Mouse (Mus musculus) forebrain, embryonic 15.5 days (tissue): ENCODE measurements around the gene Rnf41. TPM values are rescaled to one million over a fixed set of nuclear protein-coding genes. Genes with fewer than 3 reads are reported as not detected.
A peak's percentile ranks its signal among the peaks of the same experiment; 100 is the strongest.

Source experiments
- ATAC-seq: fragments of 200-750 bp; cut with Nextera tagmentation; replicated peaks from 2 replicates; pipeline ENCODE4 v1.8.0; 2017; ENCODE audit warnings: mild to moderate bottlenecking, moderate TSS enrichment, moderate library complexity
- H3K27ac ChIP-seq: fragments of 300-500 bp; sonication (generic); replicated peaks from 2 replicates; pipeline ENCODE4 v1.5.1; 2015; ENCODE audit warnings: mild to moderate bottlenecking, inconsistent platforms
- H3K27me3 ChIP-seq: fragments of 300-500 bp; sonication (generic); 2 replicates; pipeline ENCODE4 v1.6.1; 2015; ENCODE audit warnings: inconsistent platforms
- H3K36me3 ChIP-seq: fragments of 300-500 bp; sonication (generic); 2 replicates; pipeline ENCODE4 v1.6.1; 2015; ENCODE audit warnings: mild to moderate bottlenecking, inconsistent platforms
- H3K4me1 ChIP-seq: fragments of 300-500 bp; sonication (generic); 2 replicates; pipeline ENCODE4 v1.6.1; 2015; ENCODE audit warnings: inconsistent platforms
- H3K4me2 ChIP-seq: fragments of 300-500 bp; sonication (generic); replicated peaks from 2 replicates; pipeline ENCODE4 v1.6.1; 2015; ENCODE audit warnings: mild to moderate bottlenecking, inconsistent platforms
- H3K4me3 ChIP-seq: fragments of 300-500 bp; sonication (generic); 2 replicates; pipeline ENCODE4 v1.5.1; 2015; ENCODE audit warnings: mild to moderate bottlenecking, inconsistent platforms
- H3K9ac ChIP-seq: fragments of 300-500 bp; sonication (generic); replicated peaks from 2 replicates; pipeline ENCODE4 v1.6.1; 2015; ENCODE audit warnings: mild to moderate bottlenecking, inconsistent platforms
- H3K9me3 ChIP-seq: fragments of 300-500 bp; sonication (generic); 2 replicates; pipeline ENCODE4 v1.6.1; 2016; ENCODE audit warnings: inconsistent platforms
- WGBS: fragments of 180-500 bp; shearing (Covaris S2); methylation state at CpG from one replicate; pipeline ENCODE4 v1.1.7; 2015; ENCODE audit warnings: mixed read lengths; 5-methylcytosine and 5-hydroxymethylcytosine counted together
- polyA plus RNA-seq: library from polyadenylated mRNA; unstranded; fragments of >200 nt; fragmentation: Nextera tagmentation; extraction: Ambion mirVana; gene quantifications from 2 replicates; pipeline ENCODE4 v1.2.1, GENCODE M21; 2015

Gene Rnf41
- polyA plus RNA-seq, 1 experiment from 2014 or later, result 110 TPM

GRCm38 (mm10) chr10:128436376-128436775 is 24.9 kb downstream of the Rnf41 start:
- H3K9me3 ChIP-seq, result no peaks in the 10 kb centered on the region
- no peak overlapping the region for H3K4me3 ChIP-seq
- WGBS, result 88% methylated on average over 8 of the region's 8 CpGs
- H3K4me2 ChIP-seq, result no peak overlapping the region
- H3K27me3 ChIP-seq, result no peaks in the 10 kb centered on the region
- H3K27ac ChIP-seq, result no peak overlapping the region
- ATAC-seq, result no peak
- no peak overlapping the region for H3K9ac ChIP-seq
- H3K4me1 ChIP-seq, result no peaks in the 10 kb centered on the region
- H3K36me3 ChIP-seq, result peaks cover 84% of the 10 kb centered on the region

- peaks cover 68% of the 10 kb centered on the region for H3K36me3 ChIP-seq
- no peaks in the 10 kb centered on the region for H3K4me1 ChIP-seq
- H3K9ac ChIP-seq, result no peak overlapping the region
- H3K27ac ChIP-seq, result no peak overlapping the region
- no peaks in the 10 kb centered on the region for H3K27me3 ChIP-seq
- ATAC-seq, result no peak
- no peaks in the 10 kb centered on the region for H3K9me3 ChIP-seq
- H3K4me2 ChIP-seq, result no peak overlapping the region
- 79% methylated on average over 10 of the region's 10 CpGs for WGBS
- H3K4me3 ChIP-seq, result no peak overlapping the region
These were observed 27.3 kb downstream of the Rnf41 start for GRCm38 (mm10) chr10:128438675-128439279.

GRCm38 (mm10) chr10:128440407-128440806 is 28.9 kb downstream of the Rnf41 start:
- H3K36me3 ChIP-seq, result peaks cover 55% of the 10 kb centered on the region
- 64% methylated on average over 10 of the region's 10 CpGs for WGBS
- H3K9ac ChIP-seq, result no peak overlapping the region
- H3K4me2 ChIP-seq, result no peak overlapping the region
- no peaks in the 10 kb centered on the region for H3K27me3 ChIP-seq
- no peak for ATAC-seq
- H3K27ac ChIP-seq, result no peak overlapping the region
- H3K4me3 ChIP-seq, result no peak overlapping the region
- no peaks in the 10 kb centered on the region for H3K9me3 ChIP-seq
- no peaks in the 10 kb centered on the region for H3K4me1 ChIP-seq

- H3K9me3 ChIP-seq, result no peaks in the 10 kb centered on the region
- no peak overlapping the region for H3K27ac ChIP-seq
- H3K4me3 ChIP-seq, result no peak overlapping the region
- no peak overlapping the region for H3K9ac ChIP-seq
- H3K4me1 ChIP-seq, result no peaks in the 10 kb centered on the region
- ATAC-seq, result no peak
- H3K27me3 ChIP-seq, result no peaks in the 10 kb centered on the region
- no peak overlapping the region for H3K4me2 ChIP-seq
- WGBS, result 83% methylated on average over 10 of the region's 10 CpGs
- peaks cover 44% of the 10 kb centered on the region for H3K36me3 ChIP-seq
These were observed 30.1 kb downstream of the Rnf41 start for GRCm38 (mm10) chr10:128441324-128442119.

GRCm38 (mm10) chr10:128442718-128443117 is 31.3 kb downstream of the Rnf41 start:
- Histone ChIP-seq H3K4me2 (no peak overlapping the region), H3K27me3 (no peaks in the 10 kb centered on the region), H3K9ac (no peak overlapping the region), H3K36me3 (peaks cover 32% of the 10 kb centered on the region), H3K4me3 (no peak overlapping the region), H3K9me3 (no peaks in the 10 kb centered on the region), H3K4me1 (no peaks in the 10 kb centered on the region), H3K27ac (no peak overlapping the region)
- ATAC-seq, result no peak
- 84% methylated on average over 1 of the region's 1 CpGs for WGBS

GRCm38 (mm10) chr10:128444354-128444753 is 32.9 kb downstream of the Rnf41 start:
- Histone ChIP-seq H3K4me3 (no peak overlapping the region), H3K4me2 (no peak overlapping the region), H3K9ac (no peak overlapping the region), H3K27me3 (no peaks in the 10 kb centered on the region), H3K9me3 (no peaks in the 10 kb centered on the region), H3K27ac (no peak overlapping the region), H3K4me1 (no peaks in the 10 kb centered on the region), H3K36me3 (peaks cover 16% of the 10 kb centered on the region; the same call in 1 of the 2 replicates)
- no peak for ATAC-seq
- whole genome bisulfite sequencing, result 73% methylated on average over 6 of the region's 6 CpGs

GRCm38 (mm10) chr10:128445407-128445806 is 34.0 kb downstream of the Rnf41 start:
- Histone ChIP-seq H3K9me3 (no peaks in the 10 kb centered on the region), H3K27me3 (no peaks in the 10 kb centered on the region), H3K4me2 (no peak overlapping the region), H3K9ac (no peak overlapping the region), H3K27ac (no peak overlapping the region), H3K4me1 (no peaks in the 10 kb centered on the region), H3K4me3 (no peak overlapping the region), H3K36me3 (peaks cover 10% of the 10 kb centered on the region; the same call in 1 of the 2 replicates)
- 87% methylated on average over 4 of the region's 4 CpGs for WGBS
- ATAC-seq, result no peak

GRCm38 (mm10) chr10:128451014-128451413 is 39.6 kb downstream of the Rnf41 start:
- H3K4me3 ChIP-seq, result no peak overlapping the region
- no peaks in the 10 kb centered on the region for H3K4me1 ChIP-seq
- no peaks in the 10 kb centered on the region for H3K9me3 ChIP-seq
- H3K4me2 ChIP-seq, result no peak overlapping the region
- H3K36me3 ChIP-seq, result no peaks in the 10 kb centered on the region
- H3K27me3 ChIP-seq, result no peaks in the 10 kb centered on the region
- no peak for ATAC-seq
- no peak overlapping the region for H3K27ac ChIP-seq
- no peak overlapping the region for H3K9ac ChIP-seq
- 81% methylated on average over 6 of the region's 6 CpGs for WGBS

- no peak for ATAC-seq
- H3K4me1 ChIP-seq, result no peaks in the 10 kb centered on the region
- no peak overlapping the region for H3K4me3 ChIP-seq
- no peak overlapping the region for H3K4me2 ChIP-seq
- H3K36me3 ChIP-seq, result no peaks in the 10 kb centered on the region
- H3K9me3 ChIP-seq, result no peaks in the 10 kb centered on the region
- no peaks in the 10 kb centered on the region for H3K27me3 ChIP-seq
- WGBS, result 84% methylated on average over 3 of the region's 3 CpGs
- no peak overlapping the region for H3K9ac ChIP-seq
- H3K27ac ChIP-seq, result no peak overlapping the region
These were observed 43.0 kb downstream of the Rnf41 start for GRCm38 (mm10) chr10:128454471-128454870.

GRCm38 (mm10) chr10:128455280-128455679 is 43.8 kb downstream of the Rnf41 start:
- H3K4me2 ChIP-seq, result peak overlapping the region; percentile 32
- H3K4me1 ChIP-seq, result peaks cover 2% of the 10 kb centered on the region
- WGBS, result 6% methylated on average over 6 of the region's 6 CpGs
- H3K27ac ChIP-seq, result no peak overlapping the region
- H3K4me3 ChIP-seq, result peak overlapping the region; percentile 16; the same call in 1 of the 2 replicates
- ATAC-seq, result no peak
- no peaks in the 10 kb centered on the region for H3K9me3 ChIP-seq
- no peaks in the 10 kb centered on the region for H3K27me3 ChIP-seq
- H3K36me3 ChIP-seq, result no peaks in the 10 kb centered on the region
- no peak overlapping the region for H3K9ac ChIP-seq

GRCm38 (mm10) chr10:128457676-128458075 is 46.2 kb downstream of the Rnf41 start:
- H3K4me3 ChIP-seq, result no peak overlapping the region
- no peaks in the 10 kb centered on the region for H3K9me3 ChIP-seq
- no peak for ATAC-seq
- no peak overlapping the region for H3K9ac ChIP-seq
- peaks cover 17% of the 10 kb centered on the region for H3K4me1 ChIP-seq
- H3K27ac ChIP-seq, result no peak overlapping the region
- no peak overlapping the region for H3K4me2 ChIP-seq
- no peaks in the 10 kb centered on the region for H3K27me3 ChIP-seq
- WGBS, result 87% methylated on average over 6 of the region's 6 CpGs
- H3K36me3 ChIP-seq, result peaks cover 9% of the 10 kb centered on the region

GRCm38 (mm10) chr10:128458348-128458718 is 46.9 kb downstream of the Rnf41 start:
- Histone ChIP-seq H3K4me3 (peak overlapping the region; percentile 88), H3K27ac (peak overlapping the region; percentile 91), H3K36me3 (peaks cover 15% of the 10 kb centered on the region), H3K4me2 (peak overlapping the region; percentile 45), H3K4me1 (peaks cover 17% of the 10 kb centered on the region), H3K27me3 (no peaks in the 10 kb centered on the region), H3K9me3 (no peaks in the 10 kb centered on the region), H3K9ac (peak overlapping the region; percentile 83)
- peak; percentile 67 for ATAC-seq
- under 1% methylated on average over 29 of the region's 29 CpGs for WGBS
